ENCODE assay signal across 17 mouse cellular contexts in genomic region chr4:27423846-27424245, GRCm38 (mm10).
"Had no signal": no experiment of that assay in that cellular context is flagged by ENCODE, and none has a peak within 500 bp of the region (broad histone marks: within the 10 kb centered on the region; RNA-seq: fewer than 3 reads in every experiment).

No protein-coding gene starts in this region.

- ATAC-seq: forebrain, embryonic 13.5 days; forebrain, embryonic 14.5 days; forebrain, embryonic 15.5 days; forebrain, embryonic 16.5 days; forebrain, postnatal 0 days had no signal

- DNase-seq: cerebellum, adult 9-10 months; cerebellum, adult 9-11 months; cerebellum, postnatal 36 days; embryo, embryonic 11 days; forebrain, postnatal 0 days; gastrocnemius, adult 2 months; gastrocnemius, postnatal 10 days; gastrocnemius, postnatal 14 days; gastrocnemius, postnatal 25 days; gastrocnemius, postnatal 36 days; heart, adult 11 months; heart, adult 18-20 months; heart, adult 2 months had no signal
